Mouse (Mus musculus) right cerebral cortex, postnatal 10 days (tissue): Measurements from ENCODE around the gene Pop7.

Experiments used
- DNase-seq, 2 experiments: peaks; one replicate each; pipeline ENCODE4 v3.0.0; 2021; ENCODE audit warnings: low spot score in 2 of 2

The Pop7 gene

GRCm38 (mm10) chr5:137528247-137528968 is 26.1 kb upstream of the Pop7 start:
- no peak for DNase-seq

GRCm38 (mm10) chr5:137527413-137527812 is 25.1 kb upstream of the Pop7 start:
- peak in 1 of 2 experiments; percentile 27 for DNase-seq

- peak; percentile 59 to 72 for DNase-seq
These were observed 24.0 kb upstream of the Pop7 start for GRCm38 (mm10) chr5:137526192-137526936.

GRCm38 (mm10) chr5:137525511-137525910 is 23.2 kb upstream of the Pop7 start:
- DNase-seq, result peak in 1 of 2 experiments; percentile 25

GRCm38 (mm10) chr5:137524671-137525070 is 22.4 kb upstream of the Pop7 start:
- DNase-seq, result peak in 1 of 2 experiments; percentile 27

GRCm38 (mm10) chr5:137524251-137524515 is 21.9 kb upstream of the Pop7 start:
- DNase-seq, result peak in 1 of 2 experiments; percentile 40

GRCm38 (mm10) chr5:137523396-137524250 is 21.3 kb upstream of the Pop7 start:
- DNase-seq, result peak in 1 of 2 experiments; percentile 25

GRCm38 (mm10) chr5:137522711-137523110 is 20.4 kb upstream of the Pop7 start:
- DNase-seq, result peak in 1 of 2 experiments; percentile 26

- no peak for DNase-seq
These were observed 19.5 kb upstream of the Pop7 start for GRCm38 (mm10) chr5:137521861-137522260.

- DNase-seq, result peak in 1 of 2 experiments; percentile 25
These were observed 17.6 kb upstream of the Pop7 start for GRCm38 (mm10) chr5:137519691-137520550.

- DNase-seq, result peak in 1 of 2 experiments; percentile 33
These were observed 16.1 kb upstream of the Pop7 start, which contains the start of gene Gigyf1 for GRCm38 (mm10) chr5:137518436-137518835. Gene Gigyf1 (plus strand): TSS chr5:137518548.

- DNase-seq, result peak in 1 of 2 experiments; percentile 16
These were observed 12.5 kb upstream of the Pop7 start for GRCm38 (mm10) chr5:137514811-137515210.

GRCm38 (mm10) chr5:137513951-137514721 is 11.8 kb upstream of the Pop7 start:
- DNase-seq, result no peak

- no peak for DNase-seq
These were observed 10.8 kb upstream of the Pop7 start for GRCm38 (mm10) chr5:137512847-137513794.

- DNase-seq, result no peak
These were observed 9.4 kb upstream of the Pop7 start for GRCm38 (mm10) chr5:137511706-137512105.

GRCm38 (mm10) chr5:137510573-137511390 is 8.5 kb upstream of the Pop7 start:
- peak; percentile 41 to 44 for DNase-seq

GRCm38 (mm10) chr5:137510014-137510501 is 7.7 kb upstream of the Pop7 start:
- DNase-seq, result peak; percentile 85 to 89

GRCm38 (mm10) chr5:137504041-137504440 is 1.7 kb upstream of the Pop7 start:
- DNase-seq, result no peak
